Mouse (Mus musculus): ENCODE data around the gene Amph.

DNA sequence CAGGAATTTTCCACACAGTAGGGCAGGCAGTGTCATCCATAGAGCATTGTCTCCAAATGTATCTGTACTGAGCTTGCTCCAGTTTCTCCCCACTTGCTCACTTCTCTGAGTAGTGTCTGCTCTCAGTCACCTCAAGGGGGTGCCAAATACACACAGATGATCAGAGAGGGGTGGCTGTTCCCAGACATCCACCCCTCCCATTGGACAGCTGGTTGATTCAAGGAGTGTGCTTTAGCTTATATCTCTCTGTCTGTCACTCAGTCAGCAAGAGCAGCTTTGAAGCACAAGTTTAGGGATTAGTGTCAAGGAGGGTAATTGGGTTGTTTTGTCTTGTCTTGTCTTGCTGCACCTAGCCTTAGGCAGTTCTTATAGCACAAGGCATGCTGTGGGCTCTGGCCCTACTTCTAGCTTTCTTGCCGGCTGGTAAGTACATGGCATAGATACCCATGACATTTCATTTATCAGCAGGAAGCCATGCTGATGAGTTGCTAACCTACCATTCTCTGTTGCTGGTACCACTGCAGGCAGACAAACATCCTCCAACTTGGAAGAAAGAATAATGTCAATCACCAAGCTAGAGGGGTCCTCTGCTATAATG, 229.8 kb downstream of the Amph start:
- TF ChIP-seq GATA1 (IDR thresholded peaks at IDR 0.05; ENCODE audit: borderline replicate concordance, low read length), result no peak
- no peak for TF ChIP-seq FLI1 (IDR thresholded peaks at IDR 0.05; ENCODE audit: low read length)
